Comparison of ENCODE assay signal across 12 mouse cellular contexts in the genomic region with DNA sequence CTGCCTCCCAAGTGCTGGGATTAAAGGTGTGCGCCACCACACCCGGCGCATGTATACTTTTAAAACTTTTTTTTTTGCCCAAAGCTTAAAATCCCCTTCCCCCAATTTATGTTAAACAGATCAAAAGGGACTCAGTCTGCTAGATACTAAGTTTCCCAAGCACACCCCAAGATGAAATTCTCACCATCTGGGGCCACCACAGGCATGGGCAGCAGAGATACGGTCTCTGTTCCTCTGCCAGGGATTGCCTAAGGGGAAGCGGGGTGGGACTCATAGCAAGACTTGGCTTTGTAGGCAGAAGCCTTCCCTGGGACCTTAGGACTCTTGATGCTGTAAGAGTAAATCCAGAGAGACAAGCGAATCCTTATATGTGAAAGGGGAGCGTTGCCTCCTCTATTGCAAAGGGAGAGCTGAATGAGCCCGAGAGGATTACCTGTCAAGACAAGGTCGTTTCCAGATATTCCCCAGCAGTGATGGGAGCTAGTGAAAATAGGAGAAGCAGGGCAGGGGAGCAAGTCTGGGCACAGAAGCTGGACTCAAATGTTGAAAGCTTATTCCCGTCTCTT. TPM values are rescaled to one million over a fixed set of nuclear protein-coding genes. Genes with fewer than 3 reads are reported as not detected.
DNase-seq lines count a peak whose midpoint lies in the region; ATAC-seq and TF ChIP-seq lines count a peak whose summit lies in the region.
"Had no signal": no experiment of that assay in that cellular context is flagged by ENCODE, and none has a peak within 500 bp of the region (broad histone marks: within the 10 kb centered on the region; RNA-seq: fewer than 3 reads in every experiment).

No protein-coding gene starts in this region.

- no peak for ATAC-seq in heart, embryonic 12.5 days (ENCODE audit: insufficient number of reproducible peaks, low FRiP score)
- no peak for ATAC-seq in midbrain, postnatal 0 days (ENCODE audit: low FRiP score)
- ATAC-seq in hindbrain, postnatal 0 days, result no peak
- no peak for ATAC-seq in stomach, embryonic 16.5 days (ENCODE audit: insufficient read depth, low FRiP score)

- peaks cover 22% of the 10 kb centered on the region for H3K27me3 ChIP-seq in heart, embryonic 12.5 days (replicated peaks)
- H3K27me3 ChIP-seq in midbrain, embryonic 10.5 days (ENCODE audit: low read depth, poor library complexity, severe bottlenecking), result peaks cover 93% of the 10 kb centered on the region
- H3K27me3 ChIP-seq in midbrain, postnatal 0 days (ENCODE audit: insufficient read depth, low read length), result peaks cover 15% of the 10 kb centered on the region
- no peaks in the 10 kb centered on the region for H3K27me3 ChIP-seq in hindbrain, postnatal 0 days (ENCODE audit: insufficient read depth, low read length)
- H3K27me3 ChIP-seq in stomach, embryonic 16.5 days (ENCODE audit: control insufficient read depth, insufficient read depth, low read length), result peaks cover 4% of the 10 kb centered on the region; the same call in 1 of the 2 replicates

- no peak for TF ChIP-seq CTCF in midbrain, postnatal 0 days (IDR thresholded peaks at IDR 0.05)
- no peak for TF ChIP-seq CTCF in hindbrain, postnatal 0 days (IDR thresholded peaks at IDR 0.05; ENCODE audit: low read depth)

- H3K9me3 ChIP-seq in heart, embryonic 12.5 days (replicated peaks), result no peaks in the 10 kb centered on the region
- no peaks in the 10 kb centered on the region for H3K9me3 ChIP-seq in midbrain, embryonic 10.5 days (replicated peaks)
- H3K9me3 ChIP-seq in midbrain, postnatal 0 days (ENCODE audit: low read length), result no peaks in the 10 kb centered on the region
- no peaks in the 10 kb centered on the region for H3K9me3 ChIP-seq in hindbrain, postnatal 0 days (ENCODE audit: low read length)
- H3K9me3 ChIP-seq in stomach, embryonic 16.5 days (replicated peaks; ENCODE audit: control insufficient read depth, low read length), result no peaks in the 10 kb centered on the region

- WGBS in heart, embryonic 12.5 days, result 71% methylated on average over 10 of the region's 10 CpGs
- 61% methylated on average over 10 of the region's 10 CpGs for WGBS in midbrain, embryonic 10.5 days
- 45% methylated on average over 10 of the region's 10 CpGs for WGBS in midbrain, postnatal 0 days
- 67% methylated on average over 10 of the region's 10 CpGs for WGBS in hindbrain, postnatal 0 days
- 74% methylated on average over 10 of the region's 10 CpGs for WGBS in stomach, embryonic 16.5 days

- H3K4me1 ChIP-seq in heart, embryonic 12.5 days (replicated peaks), result peaks cover 44% of the 10 kb centered on the region
- peaks cover 43% of the 10 kb centered on the region for H3K4me1 ChIP-seq in midbrain, embryonic 10.5 days
- H3K4me1 ChIP-seq in midbrain, postnatal 0 days (ENCODE audit: insufficient read depth, low read length), result no peaks in the 10 kb centered on the region; the same call in 1 of the 2 replicates
- H3K4me1 ChIP-seq in hindbrain, postnatal 0 days (ENCODE audit: insufficient read depth, low read length), result peaks cover 21% of the 10 kb centered on the region
- H3K4me1 ChIP-seq in stomach, embryonic 16.5 days (ENCODE audit: control insufficient read depth, insufficient read depth, low read length), result peaks cover 20% of the 10 kb centered on the region

- no peak overlapping the region for H3K9ac ChIP-seq in heart, embryonic 12.5 days
- no peak overlapping the region for H3K9ac ChIP-seq in midbrain, postnatal 0 days (replicated peaks; ENCODE audit: low read length, poor library complexity, severe bottlenecking)
- no peak overlapping the region for H3K9ac ChIP-seq in hindbrain, postnatal 0 days (replicated peaks; ENCODE audit: low read length)
- peak overlapping the region; percentile 20; the same call in 1 of the 2 replicates for H3K9ac ChIP-seq in stomach, embryonic 16.5 days (ENCODE audit: low read length)
- H3K9ac ChIP-seq: liver, embryonic 14.5 days had no signal

- no peaks in the 10 kb centered on the region for H3K36me3 ChIP-seq in heart, embryonic 12.5 days
- no peaks in the 10 kb centered on the region for H3K36me3 ChIP-seq in midbrain, embryonic 10.5 days
- no peaks in the 10 kb centered on the region for H3K36me3 ChIP-seq in midbrain, postnatal 0 days (ENCODE audit: insufficient read depth, low read length)
- H3K36me3 ChIP-seq in hindbrain, postnatal 0 days (ENCODE audit: insufficient read depth, low read length), result no peaks in the 10 kb centered on the region
- H3K36me3 ChIP-seq in stomach, embryonic 16.5 days (ENCODE audit: control insufficient read depth, insufficient read depth, low read length), result no peaks in the 10 kb centered on the region

- H3K4me2 ChIP-seq in heart, embryonic 12.5 days, result peak overlapping the region; percentile 93
- H3K4me2 ChIP-seq in midbrain, postnatal 0 days (ENCODE audit: low read depth, low read length, poor library complexity, severe bottlenecking), result no peak overlapping the region
- peak overlapping the region; percentile 76; the same call in 1 of the 2 replicates for H3K4me2 ChIP-seq in hindbrain, postnatal 0 days (ENCODE audit: low read depth, low read length)
- H3K4me2 ChIP-seq in stomach, embryonic 16.5 days (ENCODE audit: low read depth, low read length), result peak overlapping the region; percentile 87

- H3K27ac ChIP-seq in heart, embryonic 12.5 days (ENCODE audit: poor library complexity, severe bottlenecking), result no peak overlapping the region
- no peak overlapping the region for H3K27ac ChIP-seq in midbrain, embryonic 10.5 days (replicated peaks)
- H3K27ac ChIP-seq in midbrain, postnatal 0 days (ENCODE audit: low read depth, low read length), result no peak overlapping the region
- H3K27ac ChIP-seq in hindbrain, postnatal 0 days, result no peak overlapping the region
- H3K27ac ChIP-seq in stomach, embryonic 16.5 days (ENCODE audit: low read length), result no peak overlapping the region
- H3K27ac ChIP-seq: liver, embryonic 14.5 days had no signal

- intact Hi-C loops in heart, postnatal 14 days (cut with DNase I), result no loop called here

- no peak for DNase-seq in heart, postnatal 14 days
- no peak for DNase-seq in midbrain, embryonic 10.5 days (ENCODE audit: low spot score)
- no peak for DNase-seq in midbrain, postnatal 0 days (ENCODE audit: low spot score)
- no peak for DNase-seq in hindbrain, postnatal 0 days (ENCODE audit: low spot score)
- no peak for DNase-seq in Muller cell, postnatal 12 days (ENCODE audit: inconsistent ontology term)
- DNase-seq in spleen, postnatal 36 days (ENCODE audit: low spot score in 2 of 2), result no peak
- DNase-seq: adrenal gland, postnatal 10 days; thymus, adult 18-20 months had no signal

- peak overlapping the region; percentile 75; the same call in 1 of the 2 replicates for H3K4me3 ChIP-seq in heart, embryonic 12.5 days
- H3K4me3 ChIP-seq in midbrain, embryonic 10.5 days, result peak overlapping the region; percentile 80
- H3K4me3 ChIP-seq in midbrain, postnatal 0 days (ENCODE audit: low read depth, low read length), result no peak overlapping the region
- H3K4me3 ChIP-seq in hindbrain, postnatal 0 days (ENCODE audit: low read length), result no peak overlapping the region
- H3K4me3 ChIP-seq in stomach, embryonic 16.5 days (replicated peaks; ENCODE audit: low read length), result peak overlapping the region; percentile 66

RNA-seq across cellular contexts. Expression of gene Mmp28, which starts 1.3 kb away (rescaled TPM):
- 3.4 and 3.5 TPM in 2 replicates for polyA plus RNA-seq in heart, embryonic 12.5 days (2016; fragmentation: Nextera tagmentation; extraction: Ambion mirVana)
- total RNA-seq in heart, postnatal 14 days (2021), result 1 to 10 TPM; 7.6 to 9.6 TPM
- polyA plus RNA-seq in midbrain, embryonic 10.5 days (2016; fragmentation: Nextera tagmentation; extraction: Ambion mirVana), result 1.2 and 1.6 TPM in 2 replicates
- 5.4 and 5.5 TPM in 2 replicates for total RNA-seq in midbrain, postnatal 0 days (2014; rRNA removed)
- polyA plus RNA-seq in midbrain, postnatal 0 days (2015; fragmentation: Nextera tagmentation; extraction: Ambion mirVana), result 1.2 and 1.4 TPM in 2 replicates
- total RNA-seq in hindbrain, postnatal 0 days (2014; rRNA removed), result 8.7 and 9.1 TPM in 2 replicates
- polyA plus RNA-seq in hindbrain, postnatal 0 days (2015; fragmentation: Nextera tagmentation; extraction: Ambion mirVana), result 2.4 and 2.6 TPM in 2 replicates
- polyA plus RNA-seq in stomach, embryonic 16.5 days (2015; fragmentation: Nextera tagmentation; extraction: Ambion mirVana), result 3.3 and 4.3 TPM in 2 replicates

RNA-seq across cellular contexts. Expression of gene Taf15, which starts 11.3 kb away (rescaled TPM):
- polyA plus RNA-seq in heart, embryonic 12.5 days (2016; fragmentation: Nextera tagmentation; extraction: Ambion mirVana), result 12.1 and 12.9 TPM in 2 replicates
- 10 to 100 TPM; 37.8 to 38.5 TPM for total RNA-seq in heart, postnatal 14 days (2021)
- 11.2 and 12.6 TPM in 2 replicates for polyA plus RNA-seq in midbrain, embryonic 10.5 days (2016; fragmentation: Nextera tagmentation; extraction: Ambion mirVana)
- total RNA-seq in midbrain, postnatal 0 days (2014; rRNA removed), result 18.2 and 30.6 TPM in 2 replicates
- polyA plus RNA-seq in midbrain, postnatal 0 days (2015; fragmentation: Nextera tagmentation; extraction: Ambion mirVana), result 6.5 and 9.6 TPM in 2 replicates
- 14.4 and 22.3 TPM in 2 replicates for total RNA-seq in hindbrain, postnatal 0 days (2014; rRNA removed)
- polyA plus RNA-seq in hindbrain, postnatal 0 days (2015; fragmentation: Nextera tagmentation; extraction: Ambion mirVana), result 13.2 and 13.6 TPM in 2 replicates
- polyA plus RNA-seq in stomach, embryonic 16.5 days (2015; fragmentation: Nextera tagmentation; extraction: Ambion mirVana), result 9.7 TPM in 2 replicates

RNA-seq across cellular contexts. Expression of gene 1700020L24Rik, which starts 24.1 kb away (rescaled TPM):
- polyA plus RNA-seq in heart, embryonic 12.5 days (2016; fragmentation: Nextera tagmentation; extraction: Ambion mirVana), result 1.4 and 1.6 TPM in 2 replicates
- total RNA-seq in heart, postnatal 14 days (2021), result not detected
- 0.54 TPM in 1 of 2 replicates, not detected in the other for polyA plus RNA-seq in midbrain, embryonic 10.5 days (2016; fragmentation: Nextera tagmentation; extraction: Ambion mirVana)
- not detected in 2 replicates for total RNA-seq in midbrain, postnatal 0 days (2014; rRNA removed)
- polyA plus RNA-seq in midbrain, postnatal 0 days (2015; fragmentation: Nextera tagmentation; extraction: Ambion mirVana), result 0.57 and 0.79 TPM in 2 replicates
- 0.37 and 4.8 TPM in 2 replicates for total RNA-seq in hindbrain, postnatal 0 days (2014; rRNA removed)
- 0.65 and 1.4 TPM in 2 replicates for polyA plus RNA-seq in hindbrain, postnatal 0 days (2015; fragmentation: Nextera tagmentation; extraction: Ambion mirVana)
- 0.21 TPM in 1 of 2 replicates, not detected in the other for polyA plus RNA-seq in stomach, embryonic 16.5 days (2015; fragmentation: Nextera tagmentation; extraction: Ambion mirVana)
- polyA plus RNA-seq: kidney, embryonic 16.5 days had no signal

RNA-seq across cellular contexts. Expression of gene Gas2l2, which starts 32.3 kb away (rescaled TPM):
- polyA plus RNA-seq in heart, embryonic 12.5 days (2016; fragmentation: Nextera tagmentation; extraction: Ambion mirVana), result 0.32 TPM in 1 of 2 replicates, not detected in the other
- total RNA-seq in heart, postnatal 14 days (2021), result under 1 TPM in 1 of 2 experiments, not detected in 1; 0.24 TPM
- 0.09 TPM in 1 of 2 replicates, not detected in the other for polyA plus RNA-seq in midbrain, embryonic 10.5 days (2016; fragmentation: Nextera tagmentation; extraction: Ambion mirVana)
- 0.44 and 0.85 TPM in 2 replicates for total RNA-seq in midbrain, postnatal 0 days (2014; rRNA removed)
- polyA plus RNA-seq in midbrain, postnatal 0 days (2015; fragmentation: Nextera tagmentation; extraction: Ambion mirVana), result 0.52 and 0.67 TPM in 2 replicates
- total RNA-seq in hindbrain, postnatal 0 days (2014; rRNA removed), result 0.14 and 1.0 TPM in 2 replicates
- polyA plus RNA-seq in hindbrain, postnatal 0 days (2015; fragmentation: Nextera tagmentation; extraction: Ambion mirVana), result 0.69 and 1.4 TPM in 2 replicates
- 0.14 TPM in 2 replicates for polyA plus RNA-seq in stomach, embryonic 16.5 days (2015; fragmentation: Nextera tagmentation; extraction: Ambion mirVana)
- total RNA-seq: adrenal gland, postnatal 10 days had no signal
- polyA plus RNA-seq: kidney, embryonic 16.5 days; liver, embryonic 14.5 days had no signal

RNA-seq across cellular contexts. Expression of gene Rasl10b, which starts 52.6 kb away (rescaled TPM):
- polyA plus RNA-seq in heart, embryonic 12.5 days (2016; fragmentation: Nextera tagmentation; extraction: Ambion mirVana), result 13.4 and 13.6 TPM in 2 replicates
- 10 to 100 TPM; 30.4 to 31.9 TPM for total RNA-seq in heart, postnatal 14 days (2021)
- 3.9 and 6.5 TPM in 2 replicates for polyA plus RNA-seq in midbrain, embryonic 10.5 days (2016; fragmentation: Nextera tagmentation; extraction: Ambion mirVana)
- total RNA-seq in midbrain, postnatal 0 days (2014; rRNA removed), result 110 and 126 TPM in 2 replicates
- 43.9 and 44.3 TPM in 2 replicates for polyA plus RNA-seq in midbrain, postnatal 0 days (2015; fragmentation: Nextera tagmentation; extraction: Ambion mirVana)
- total RNA-seq in hindbrain, postnatal 0 days (2014; rRNA removed), result 122 and 128 TPM in 2 replicates
- polyA plus RNA-seq in hindbrain, postnatal 0 days (2015; fragmentation: Nextera tagmentation; extraction: Ambion mirVana), result 42.2 and 44.6 TPM in 2 replicates
- polyA plus RNA-seq in stomach, embryonic 16.5 days (2015; fragmentation: Nextera tagmentation; extraction: Ambion mirVana), result 0.27 and 0.49 TPM in 2 replicates

Comparison
In these comparisons a context has a peak if more than half of its experiments do, and no peak if none do; other contexts are left out.
1. H3K4me3 ChIP-seq: peak in heart, embryonic 12.5 days (single experiment), midbrain, embryonic 10.5 days (single experiment) and stomach, embryonic 16.5 days (single experiment); none in midbrain, postnatal 0 days (single experiment) and hindbrain, postnatal 0 days (single experiment).